Mouse (Mus musculus) forebrain, embryonic 11.5 days (tissue): ENCODE measurements around the gene Patl1. TPM values are rescaled to one million over a fixed set of nuclear protein-coding genes. Genes with fewer than 3 reads are reported as not detected.
"Not testable (repeated sequence)": the region's sequence is repeated elsewhere in the genome, so short reads cannot be mapped to it uniquely, and the experiment has no call there.

Experiments used
- ATAC-seq: fragments of 200-750 bp; cut with Nextera tagmentation; replicated peaks from 2 replicates; pipeline ENCODE4 v1.8.0; 2017; ENCODE audit warnings: moderate TSS enrichment; ENCODE audit not compliant: low FRiP score
- DNase-seq: peaks from one replicate; pipeline ENCODE4 v3.0.0-alpha.2; 2017; ENCODE audit warnings: low spot score
- H3K27ac ChIP-seq: fragments of 300-500 bp; sonication (generic); 2 replicates; pipeline ENCODE4 v1.5.1; 2014; ENCODE audit warnings: low read depth, low read length
- H3K27me3 ChIP-seq: fragments of 300-500 bp; sonication (generic); 2 replicates; pipeline ENCODE4 v1.6.1; 2014; ENCODE audit warnings: mild to moderate bottlenecking, low read length, mixed read lengths; ENCODE audit not compliant: control insufficient read depth, insufficient read depth
- H3K36me3 ChIP-seq: fragments of 300-500 bp; sonication (generic); 2 replicates; pipeline ENCODE4 v1.6.1; 2014; ENCODE audit warnings: mild to moderate bottlenecking, low read length, moderate library complexity, mixed read lengths; ENCODE audit not compliant: control insufficient read depth, insufficient read depth
- H3K4me1 ChIP-seq: fragments of 300-500 bp; sonication (generic); replicated peaks from 2 replicates; pipeline ENCODE4 v1.6.1; 2014; ENCODE audit warnings: low read length, mixed read lengths; ENCODE audit not compliant: control insufficient read depth, insufficient read depth
- H3K4me2 ChIP-seq: fragments of 300-500 bp; sonication (generic); 2 replicates; pipeline ENCODE4 v1.6.1; 2014; ENCODE audit warnings: low read depth, mild to moderate bottlenecking, low read length, moderate library complexity, mixed read lengths; ENCODE audit not compliant: severe bottlenecking
- H3K4me3 ChIP-seq: fragments of 300-500 bp; sonication (generic); 2 replicates; pipeline ENCODE4 v1.5.1; 2014; ENCODE audit warnings: low read depth, low read length
- H3K9ac ChIP-seq: fragments of 300-500 bp; sonication (generic); 2 replicates; pipeline ENCODE4 v1.6.1; 2014; ENCODE audit warnings: low read length
- H3K9me3 ChIP-seq: fragments of 300-500 bp; sonication (generic); 2 replicates; pipeline ENCODE4 v1.6.1; 2016; ENCODE audit warnings: low read length, mixed read lengths; ENCODE audit not compliant: control insufficient read depth
- WGBS: fragments of 180-500 bp; shearing (Covaris S2); extraction: QIAGEN DNeasy Blood & Tissue Kit; methylation state at CpG from one replicate; pipeline ENCODE4 v1.1.7; 2014; 5-methylcytosine and 5-hydroxymethylcytosine counted together
- polyA plus RNA-seq: library from polyadenylated mRNA; unstranded; fragments of >200 nt; fragmentation: Nextera tagmentation; extraction: Ambion mirVana; gene quantifications from 2 replicates; pipeline ENCODE4 v1.2.1, GENCODE M21; 2014

Gene Patl1
- 33.0 and 35.5 TPM in 2 replicates for polyA plus RNA-seq

DNA sequence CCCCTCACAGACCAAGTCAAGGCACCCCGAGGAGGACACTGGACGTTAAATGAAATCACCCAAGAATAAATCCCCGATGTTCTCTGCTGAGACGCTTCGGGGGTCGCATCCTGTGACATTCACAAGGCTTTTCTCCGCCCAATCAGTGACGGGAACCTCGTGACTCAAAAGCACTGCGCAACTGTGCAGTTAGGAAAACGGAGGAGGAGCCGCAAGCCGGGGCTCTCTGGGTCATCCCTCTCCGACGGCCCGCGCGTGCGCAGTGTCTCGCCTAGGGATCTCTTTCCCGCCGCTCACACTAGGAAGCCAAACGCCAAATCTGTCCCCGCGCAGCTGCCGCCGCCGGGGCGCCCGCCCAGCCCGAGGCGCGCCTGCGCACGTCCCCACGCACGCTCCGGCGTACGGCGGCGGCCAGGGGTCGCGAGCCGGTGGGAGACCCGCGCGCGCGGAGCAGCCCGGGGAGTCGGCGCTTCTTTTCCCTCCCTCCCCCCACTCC, at the start of gene Patl1:
TSS of gene Patl1 (plus strand) at position 363 of the 496 bp plus-strand sequence.
- H3K4me1 ChIP-seq: no peaks in the 10 kb centered on the region; the same call in 1 of the 2 replicates
- peak within 1 kb of the TSS; percentile 75 for H3K27ac ChIP-seq
- H3K9me3 ChIP-seq: no peaks in the 10 kb centered on the region
- under 1% methylated on average over 45 of the region's 53 CpGs for WGBS
- no peaks in the 10 kb centered on the region for H3K36me3 ChIP-seq
- H3K27me3 ChIP-seq: no peaks in the 10 kb centered on the region
- peak within 1 kb of the TSS; percentile 83 for H3K4me3 ChIP-seq
- ATAC-seq: peak; percentile 97
- peak within 1 kb of the TSS; percentile 88 for H3K9ac ChIP-seq
- peak; percentile 99 for DNase-seq
- H3K4me2 ChIP-seq: peak within 1 kb of the TSS; percentile 75

GRCm38 (mm10) chr19:11867837-11868236, 44.4 kb upstream of the Patl1 start:
- no peaks in the 10 kb centered on the region for H3K27me3 ChIP-seq
- ATAC-seq (no peak), DNase-seq (no peak)
- H3K4me2 ChIP-seq: no peak overlapping the region
- H3K27ac ChIP-seq: no peak overlapping the region
- no peaks in the 10 kb centered on the region; the same call in 1 of the 2 replicates for H3K9me3 ChIP-seq
- H3K4me3 ChIP-seq: no peak overlapping the region
- H3K36me3 ChIP-seq: no peaks in the 10 kb centered on the region
- H3K9ac ChIP-seq: no peak overlapping the region
- 77% methylated on average over 2 of the region's 2 CpGs for WGBS
- H3K4me1 ChIP-seq: no peaks in the 10 kb centered on the region

DNA sequence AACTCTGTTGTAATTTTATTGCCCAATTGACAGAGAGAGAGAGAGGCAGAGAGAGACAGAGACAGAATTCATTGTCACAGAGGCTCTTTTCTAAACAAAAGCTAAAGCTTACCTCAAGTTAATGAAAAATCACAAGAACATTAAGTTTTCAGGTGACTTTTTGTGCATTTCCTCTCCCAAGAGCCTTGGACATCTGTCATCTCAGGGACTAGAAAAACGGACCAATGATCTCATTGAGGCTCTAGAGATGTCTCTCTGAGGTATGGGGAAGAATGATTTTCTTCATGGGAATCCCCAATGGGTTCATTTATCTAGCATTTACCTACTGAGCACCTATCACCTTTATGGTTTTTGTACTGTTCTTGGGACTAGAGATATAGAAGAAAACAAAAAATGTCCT, 37.2 kb upstream of the Patl1 start, which contains the start of gene Olfr1419:
TSS of gene Olfr1419 (minus strand) at position 101 of the 400 bp plus-strand sequence.
- no peak for ATAC-seq
- Histone ChIP-seq H3K4me3 (no peak within 1 kb of the TSS), H3K9me3 (no peaks in the 10 kb centered on the region), H3K27ac (no peak within 1 kb of the TSS), H3K9ac (no peak within 1 kb of the TSS), H3K36me3 (no peaks in the 10 kb centered on the region), H3K4me2 (no peak within 1 kb of the TSS), H3K4me1 (no peaks in the 10 kb centered on the region), H3K27me3 (no peaks in the 10 kb centered on the region)
- WGBS: 47% methylated on average over 1 of the region's 1 CpGs
- DNase-seq: no peak

DNA sequence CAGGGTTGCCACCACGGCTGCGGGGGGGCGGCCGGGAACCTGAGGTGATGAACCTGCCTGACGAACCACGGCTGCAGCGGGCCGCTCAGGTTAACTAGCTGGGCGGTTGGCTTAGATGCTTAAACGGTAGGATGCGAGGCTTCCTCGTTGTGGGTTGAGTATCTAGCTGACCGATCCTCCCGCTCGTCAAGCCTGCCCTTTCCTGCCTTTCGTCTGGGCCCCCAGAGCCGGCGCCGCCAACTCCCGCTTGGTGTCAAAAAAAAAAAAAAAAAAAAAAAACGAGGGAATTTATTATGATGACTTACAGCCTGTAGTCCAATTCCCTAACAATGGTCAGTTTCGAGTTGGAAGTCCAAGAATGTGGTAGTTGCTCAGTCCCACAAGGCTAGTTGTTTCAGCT, 33.8 kb upstream of the Patl1 start:
- not testable (repeated sequence) for DNase-seq, H3K4me2 ChIP-seq, H3K4me1 ChIP-seq, H3K36me3 ChIP-seq, H3K9me3 ChIP-seq, H3K27me3 ChIP-seq, H3K4me3 ChIP-seq, H3K27ac ChIP-seq, H3K9ac ChIP-seq, ATAC-seq
- 68% methylated on average over 20 of the region's 22 CpGs for WGBS

GRCm38 (mm10) chr19:11886265-11886664, 25.9 kb upstream of the Patl1 start, which contains the start of gene Olfr1420:
Gene Olfr1420, plus strand, starts transcription at chr19:11886565.
- no peak for ATAC-seq
- Histone ChIP-seq H3K27me3 (no peaks in the 10 kb centered on the region), H3K4me1 (no peaks in the 10 kb centered on the region), H3K4me2 (no peak within 1 kb of the TSS), H3K9ac (no peak within 1 kb of the TSS), H3K9me3 (no peaks in the 10 kb centered on the region), H3K27ac (no peak within 1 kb of the TSS), H3K4me3 (no peak within 1 kb of the TSS), H3K36me3 (no peaks in the 10 kb centered on the region)
- WGBS: 51% methylated on average over 1 of the region's 1 CpGs
- DNase-seq: no peak

- Histone ChIP-seq H3K4me3 (no peak overlapping the region; the same call in 1 of the 2 replicates), H3K4me2 (peak overlapping the region; percentile 62)
Observed at GRCm38 (mm10) chr19:11911021-11911420, 1.2 kb upstream of the Patl1 start.

DNA sequence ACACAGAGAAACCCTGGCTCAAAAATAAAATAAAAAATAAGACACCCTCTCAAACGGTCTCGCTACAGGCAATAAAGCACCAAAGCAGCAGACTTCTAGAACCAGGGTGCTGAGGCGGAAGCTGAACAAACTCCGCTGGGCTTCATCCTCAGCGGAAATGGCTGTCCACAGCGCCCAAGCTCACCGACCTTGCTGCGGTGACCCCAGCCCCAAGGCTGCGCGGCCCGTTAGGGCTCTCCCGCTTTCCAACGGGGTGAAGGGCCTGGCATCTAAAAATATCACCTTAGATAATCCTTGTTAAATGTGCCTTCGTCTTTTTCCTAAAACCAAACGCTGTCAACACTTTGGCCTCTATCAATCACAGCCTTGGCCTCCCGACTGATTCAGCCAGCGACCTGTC, 596 bp upstream of the Patl1 start:
- H3K4me1 ChIP-seq: no peaks in the 10 kb centered on the region; the same call in 1 of the 2 replicates
- no peaks in the 10 kb centered on the region for H3K9me3 ChIP-seq
- WGBS: 5% methylated on average over 17 of the region's 17 CpGs
- peak overlapping the region; percentile 62 for H3K4me2 ChIP-seq
- H3K27me3 ChIP-seq: no peaks in the 10 kb centered on the region
- H3K4me3 ChIP-seq: peak overlapping the region; percentile 83
- no peaks in the 10 kb centered on the region for H3K36me3 ChIP-seq
- H3K9ac ChIP-seq: peak overlapping the region; percentile 67
- peak; percentile 28 for ATAC-seq
- H3K27ac ChIP-seq: peak overlapping the region; percentile 46; the same call in 1 of the 2 replicates
- DNase-seq: no peak

More at GRCm38 (mm10) chr19:11911021-11911420, 1.2 kb upstream of the Patl1 start:
- H3K27ac ChIP-seq: no peak overlapping the region
- WGBS: 94% methylated on average over 5 of the region's 5 CpGs
- no peaks in the 10 kb centered on the region for H3K27me3 ChIP-seq
- no peak for DNase-seq
- no peak overlapping the region; the same call in 1 of the 2 replicates for H3K9ac ChIP-seq
- ATAC-seq: no peak
- no peaks in the 10 kb centered on the region for H3K9me3 ChIP-seq
- H3K4me1 ChIP-seq: no peaks in the 10 kb centered on the region; the same call in 1 of the 2 replicates
- H3K36me3 ChIP-seq: no peaks in the 10 kb centered on the region

GRCm38 (mm10) chr19:11912533-11913121, 428 bp downstream of the Patl1 start:
- no peaks in the 10 kb centered on the region for H3K9me3 ChIP-seq
- peak overlapping the region; percentile 75 for H3K4me2 ChIP-seq
- no peak for DNase-seq
- ATAC-seq: peak; percentile 75
- H3K4me1 ChIP-seq: no peaks in the 10 kb centered on the region; the same call in 1 of the 2 replicates
- no peaks in the 10 kb centered on the region for H3K27me3 ChIP-seq
- peak overlapping the region; percentile 75 for H3K27ac ChIP-seq
- no peaks in the 10 kb centered on the region for H3K36me3 ChIP-seq
- H3K4me3 ChIP-seq: peak overlapping the region; percentile 83
- WGBS: under 1% methylated on average over 39 of the region's 54 CpGs
- H3K9ac ChIP-seq: peak overlapping the region; percentile 88
